Mouse (Mus musculus) E14TG2a.4 (cell line): ENCODE results near the gene Sel1l3.

ENCODE experiments used
- CTCF ChIP-seq: conservative IDR thresholded peaks from 2 replicates; pipeline ENCODE4 v1.5.1; 2014; ENCODE audit warnings: low read length
- NANOG ChIP-seq: IDR thresholded peaks from 2 replicates; pipeline ENCODE4 v1.6.1; 2014; ENCODE audit warnings: borderline replicate concordance, low read length, mixed read lengths
- POU5F1 ChIP-seq: IDR thresholded peaks from 2 replicates; pipeline ENCODE4 v1.6.1; 2014; ENCODE audit warnings: low read length, borderline replicate concordance

DNA sequence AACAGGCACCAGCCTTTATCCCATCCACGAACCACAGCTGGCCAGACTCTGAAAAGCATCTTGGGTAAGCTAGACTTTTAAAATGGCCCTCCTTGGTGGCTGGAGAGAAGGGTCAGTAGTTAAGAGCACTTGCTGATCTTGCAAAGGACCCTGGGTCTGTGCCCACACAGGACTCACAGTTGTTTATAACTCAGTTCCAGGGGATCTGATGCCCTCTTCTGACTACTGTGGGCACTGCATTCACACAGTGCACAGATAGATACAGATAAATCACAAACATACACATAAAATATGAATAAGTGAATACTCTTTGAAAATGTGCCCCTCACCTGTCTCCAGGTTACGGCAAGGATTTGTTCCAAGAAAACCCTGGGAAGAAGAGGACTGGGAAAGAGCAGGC is 79.7 kb downstream of the Sel1l3 start:
- peak; percentile 52 for TF ChIP-seq CTCF
- TF ChIP-seq NANOG = no peak
- no peak for TF ChIP-seq POU5F1
